Mouse (Mus musculus): Measurements from ENCODE around the gene Adgrf3.
"Not testable (repeated sequence)": the region's sequence is repeated elsewhere in the genome, so short reads cannot be mapped to it uniquely, and the experiment has no call there.

Gene Adgrf3

GRCm38 (mm10) chr5:30205493-30205892 lies at the start of gene Adgrf3:
Adgrf3 (minus strand) TSS chr5:30205722.
- no peak for DNase-seq

DNA sequence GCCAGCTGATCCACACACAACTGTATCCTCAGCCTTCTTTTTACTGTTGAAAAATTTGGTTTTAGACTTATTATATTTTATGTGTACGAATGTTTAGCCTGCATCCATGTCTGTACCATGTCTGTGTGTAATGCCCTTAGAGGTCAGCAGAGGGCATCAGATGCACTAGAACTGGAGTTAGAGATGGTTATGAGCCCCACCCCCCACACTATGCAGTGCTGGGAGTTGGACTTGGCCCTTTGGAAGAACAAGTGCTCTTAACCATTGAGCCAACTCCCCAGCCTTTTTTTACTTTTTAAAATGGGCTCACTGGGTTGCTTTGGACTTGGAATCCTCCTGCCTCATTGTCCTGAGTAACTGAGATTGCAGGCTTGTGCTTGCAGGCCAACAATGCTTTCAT lies 42.1 kb upstream of the Adgrf3 start:
- no peak for DNase-seq

DNA sequence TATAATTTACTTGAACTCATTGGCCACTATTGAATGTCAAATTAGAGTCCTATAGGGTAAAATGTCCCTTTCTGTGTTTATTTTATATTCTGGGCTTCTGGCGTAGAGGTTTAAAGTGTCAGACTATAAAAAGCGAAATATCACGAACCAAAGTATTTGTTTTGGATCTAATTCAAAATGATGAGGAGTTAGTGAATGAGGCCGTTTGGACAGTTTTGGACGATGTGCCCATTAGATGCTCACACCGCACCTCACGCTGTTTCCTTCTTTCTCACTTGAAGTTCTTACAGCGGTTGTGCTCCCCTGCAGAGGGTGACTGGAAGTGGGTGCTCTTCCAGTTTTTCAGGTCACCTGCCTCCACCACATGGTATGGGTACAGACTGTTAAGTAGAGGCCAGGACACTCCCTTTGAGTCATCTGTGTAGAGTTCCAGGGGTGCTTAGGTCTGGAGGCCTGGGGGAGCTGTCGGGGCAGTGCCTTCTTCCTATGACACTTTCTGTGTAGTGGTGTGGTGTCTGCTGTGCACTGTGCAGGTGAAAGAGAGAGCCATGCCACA lies 40.4 kb upstream of the Adgrf3 start:
- no peak for DNase-seq

DNA sequence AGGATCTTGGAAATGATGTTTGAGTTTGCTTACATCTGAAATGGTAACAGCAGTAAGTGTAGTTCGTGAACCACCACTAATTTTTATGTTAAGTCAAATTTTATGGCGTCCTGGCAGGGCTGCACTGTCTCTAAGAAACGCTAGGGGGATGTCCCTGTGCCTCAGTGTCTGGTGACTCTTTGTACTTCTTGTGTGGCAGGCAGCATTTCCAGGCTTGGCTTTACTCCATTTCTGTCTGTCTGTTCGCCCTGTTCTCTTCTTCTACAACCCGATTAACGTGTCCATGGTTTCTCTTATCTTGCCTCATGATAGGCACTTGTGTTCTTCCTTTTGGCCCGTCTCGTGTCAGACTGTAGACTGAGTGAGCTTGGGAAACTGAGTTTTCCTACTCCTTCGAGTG lies 38.2 kb upstream of the Adgrf3 start:
- no peak for DNase-seq

GRCm38 (mm10) chr5:30242410-30242809 lies 36.9 kb upstream of the Adgrf3 start:
- no peak for DNase-seq

DNA sequence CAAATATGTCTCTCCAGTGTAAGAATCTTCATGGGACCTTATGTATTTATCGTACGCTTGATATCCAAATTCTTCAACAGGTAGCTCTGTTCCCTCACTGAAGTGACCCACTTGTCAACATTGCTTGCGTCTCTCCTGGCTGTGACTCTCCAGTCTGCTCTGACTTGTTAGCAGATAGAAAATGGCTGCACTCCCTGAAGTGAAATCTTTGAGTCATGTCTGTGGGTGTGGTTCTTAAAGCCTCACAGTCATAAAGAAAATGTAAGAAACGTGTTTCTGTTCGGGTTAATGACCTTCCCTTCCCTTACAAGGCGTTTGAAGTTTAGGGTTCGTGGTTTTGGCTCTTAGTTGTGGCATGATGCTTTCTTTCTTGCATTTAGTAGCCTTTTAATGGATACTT lies 35.0 kb upstream of the Adgrf3 start:
- no peak for DNase-seq

GRCm38 (mm10) chr5:30238533-30238932 lies 33.0 kb upstream of the Adgrf3 start:
- no peak for DNase-seq

- no peak for DNase-seq
Observed at GRCm38 (mm10) chr5:30235641-30236126, 30.2 kb upstream of the Adgrf3 start.

- no peak for DNase-seq
Observed at GRCm38 (mm10) chr5:30233979-30234378, 28.5 kb upstream of the Adgrf3 start.

GRCm38 (mm10) chr5:30233042-30233441 lies 27.5 kb upstream of the Adgrf3 start:
- peak in 1 of 2 experiments; percentile 15 for DNase-seq

DNA sequence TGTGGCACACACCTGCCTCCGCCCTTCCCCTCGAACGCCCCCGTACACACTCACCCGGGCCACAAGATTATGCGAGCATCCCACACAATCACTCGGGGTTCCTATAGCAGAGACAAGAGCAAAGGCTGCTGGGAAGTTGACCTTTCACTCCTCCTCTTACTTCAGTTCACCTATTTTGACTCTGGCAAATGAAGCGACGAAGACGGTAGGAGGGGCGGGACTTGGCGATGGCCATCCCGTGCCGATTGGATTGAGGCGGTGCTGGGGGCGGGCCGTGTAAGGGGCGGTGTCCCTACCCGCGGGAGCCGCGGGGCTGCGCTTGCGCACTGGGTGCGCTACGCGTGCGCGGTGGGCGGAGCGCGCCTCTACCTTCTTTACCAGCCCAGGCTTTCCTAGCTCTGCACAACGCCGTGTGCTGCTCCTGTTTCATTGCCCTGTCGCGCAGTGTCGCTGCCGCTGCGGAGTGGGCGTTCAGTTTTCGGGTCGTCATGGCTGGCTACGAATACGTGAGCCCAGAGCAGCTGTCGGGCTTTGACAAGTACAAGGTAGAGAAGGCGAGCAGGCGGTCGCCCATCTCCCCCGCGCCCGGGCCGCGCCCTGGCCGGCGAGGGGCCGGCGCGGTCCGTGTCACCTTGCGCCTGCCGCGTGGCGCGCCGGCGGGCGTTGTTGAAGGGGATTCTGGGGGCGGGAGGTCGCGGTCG lies 26.9 kb upstream of the Adgrf3 start, which contains the start of gene Selenoi:
TSS of gene Selenoi (plus strand) at position 311 of the 701 bp plus-strand sequence.
- DNase-seq: peak; percentile 99

DNA sequence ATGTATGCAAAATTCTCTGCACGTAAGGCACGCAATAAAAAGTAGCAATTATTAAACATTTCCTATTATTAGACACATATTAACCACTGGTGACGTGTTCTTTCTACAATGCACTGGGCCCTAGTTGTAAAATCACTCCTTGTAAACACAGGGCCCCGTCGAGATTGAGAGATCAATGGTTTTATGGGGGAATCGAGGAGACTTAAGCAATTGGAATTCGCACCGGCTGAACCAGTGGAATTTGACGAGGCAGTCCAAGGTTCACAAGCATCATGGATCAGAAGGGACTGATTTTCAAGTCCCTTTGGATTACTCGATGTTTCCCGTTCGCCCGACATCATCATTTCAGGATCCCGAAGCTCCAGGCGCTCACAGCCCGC lies 26.4 kb upstream of the Adgrf3 start:
- DNase-seq: no peak

DNA sequence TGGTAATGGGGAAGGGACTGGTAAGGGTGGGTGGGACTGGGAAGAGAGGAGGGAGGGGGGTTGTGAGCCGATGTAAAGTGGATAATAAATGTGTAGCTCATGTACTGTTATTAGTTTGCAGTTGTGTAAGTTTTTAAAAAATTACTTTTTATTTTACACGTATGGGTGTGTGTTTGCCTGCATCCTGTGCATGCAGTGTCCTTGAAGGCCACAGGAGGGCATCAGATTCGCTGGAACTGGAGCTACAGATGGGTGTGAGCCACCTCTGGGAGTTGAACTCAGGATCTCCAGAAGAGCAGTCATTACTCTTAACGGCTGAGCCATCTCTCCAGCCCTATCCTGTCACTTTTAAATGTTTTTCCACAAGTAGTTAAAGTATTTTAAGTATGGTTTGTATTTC lies 25.4 kb upstream of the Adgrf3 start:
- DNase-seq: peak; percentile 17 to 51

GRCm38 (mm10) chr5:30222681-30223080 lies 17.2 kb upstream of the Adgrf3 start:
- DNase-seq: no peak

DNA sequence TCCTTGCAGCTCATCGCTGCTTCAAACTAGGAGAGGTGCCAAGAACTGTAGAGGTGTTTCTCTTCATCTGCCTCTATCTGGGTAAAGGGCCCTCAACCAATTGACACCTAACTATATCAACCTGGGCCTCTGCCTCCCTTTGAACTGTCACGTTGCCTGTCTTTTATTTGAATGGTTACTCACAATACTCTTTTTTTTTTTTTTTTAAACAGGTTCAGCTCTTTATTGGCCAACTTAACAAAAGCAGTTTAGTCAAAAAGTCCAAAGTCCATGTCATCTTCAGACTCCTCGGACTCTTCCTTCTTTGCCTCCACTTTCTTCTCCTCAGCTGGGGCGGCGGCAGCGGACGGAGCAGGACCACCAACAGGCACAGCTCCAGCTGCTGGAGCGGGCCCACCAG lies 15.1 kb upstream of the Adgrf3 start:
- DNase-seq: no peak

- DNase-seq: no peak
Observed at GRCm38 (mm10) chr5:30219715-30220114, 14.2 kb upstream of the Adgrf3 start.

GRCm38 (mm10) chr5:30215970-30216369 lies 10.4 kb upstream of the Adgrf3 start:
- no peak for DNase-seq

DNA sequence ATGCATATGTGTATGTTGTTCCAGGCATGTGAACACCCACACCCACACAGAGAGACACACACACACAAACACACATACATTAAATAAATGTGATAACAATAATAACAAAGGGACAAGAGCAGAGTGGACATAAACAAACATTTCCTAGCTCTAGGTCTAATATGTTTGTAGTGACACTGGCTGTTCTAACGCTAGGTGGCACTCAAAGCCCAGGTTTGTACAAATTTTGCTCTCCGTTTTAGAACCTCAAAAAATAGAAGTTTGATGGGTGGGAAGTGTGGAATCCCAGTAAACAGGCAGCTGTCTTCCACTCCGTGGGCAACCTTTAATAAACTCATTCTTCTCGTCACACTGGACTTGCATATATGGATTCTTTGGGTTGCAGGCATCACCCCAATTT lies 9.4 kb upstream of the Adgrf3 start:
- DNase-seq: no peak

DNA sequence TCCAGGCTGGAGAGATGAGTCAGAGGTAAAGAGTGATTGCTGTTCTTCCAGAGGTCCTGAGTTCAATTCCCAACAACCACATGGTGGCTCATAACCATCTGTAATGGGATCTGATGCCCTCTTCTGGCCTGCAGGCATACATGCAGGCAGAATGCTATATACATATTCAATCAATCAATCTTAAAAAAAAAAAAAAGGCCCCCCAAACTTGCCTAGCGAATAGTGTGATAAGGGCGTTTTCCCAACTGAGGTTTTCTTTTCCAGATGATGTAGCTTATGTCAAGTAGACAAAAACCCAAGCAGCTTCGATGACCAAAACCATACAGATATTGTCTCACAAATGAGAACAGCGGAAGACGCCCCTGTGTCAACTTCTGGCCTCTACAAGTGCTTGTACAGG lies 5.2 kb upstream of the Adgrf3 start:
- DNase-seq: not testable (repeated sequence)

GRCm38 (mm10) chr5:30207276-30207675 lies 1.8 kb upstream of the Adgrf3 start:
- DNase-seq: no peak

GRCm38 (mm10) chr5:30205034-30205433 lies 488 bp downstream of the Adgrf3 start:
- no peak for DNase-seq

GRCm38 (mm10) chr5:30204441-30204840 lies 1.1 kb downstream of the Adgrf3 start:
- DNase-seq: no peak

GRCm38 (mm10) chr5:30203216-30203885 lies 2.2 kb downstream of the Adgrf3 start:
- no peak for DNase-seq

DNA sequence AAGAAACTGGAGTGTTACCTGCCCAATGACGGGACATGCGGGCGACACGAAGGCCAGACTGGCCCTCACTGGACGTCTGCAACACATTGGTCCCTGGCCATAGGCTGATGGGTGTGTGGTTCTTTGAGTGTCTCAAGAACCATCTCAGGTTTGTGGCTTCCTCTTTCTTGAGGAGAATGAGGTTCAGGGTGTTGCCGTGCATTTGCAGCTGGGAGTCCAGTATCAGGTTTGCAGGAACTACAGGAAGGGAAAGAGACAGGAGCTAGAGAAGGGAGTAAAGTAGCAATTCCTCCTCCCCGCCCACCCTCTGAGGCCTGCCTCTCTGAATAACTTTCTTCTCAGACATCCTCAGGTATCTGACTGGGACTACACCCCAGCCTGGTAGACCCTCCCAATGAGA lies 3.3 kb downstream of the Adgrf3 start:
- no peak for DNase-seq
